Mouse (Mus musculus) forebrain, embryonic 10.5 days (tissue): ENCODE results near the gene Cd19. TPM values are rescaled to one million over a fixed set of nuclear protein-coding genes. Genes with fewer than 3 reads are reported as not detected.

ENCODE experiments used
- DNase-seq: peaks from one replicate; pipeline ENCODE4 v3.0.0-alpha.2; 2017; ENCODE audit warnings: low spot score; ENCODE audit errors: extremely low spot score
- H3K27ac ChIP-seq: fragments of 300-500 bp; sonication (generic); 2 replicates; pipeline ENCODE4 v1.5.1; 2016; ENCODE audit warnings: mild to moderate bottlenecking
- H3K27me3 ChIP-seq: fragments of 300-500 bp; sonication (generic); 2 replicates; pipeline ENCODE4 v1.6.1; 2016; ENCODE audit warnings: mild to moderate bottlenecking; ENCODE audit not compliant: poor library complexity, severe bottlenecking
- H3K36me3 ChIP-seq: fragments of 300-500 bp; sonication (generic); replicated peaks from 2 replicates; pipeline ENCODE4 v1.6.1; 2016; ENCODE audit warnings: mild to moderate bottlenecking, moderate library complexity
- H3K4me1 ChIP-seq: fragments of 300-500 bp; sonication (generic); 2 replicates; pipeline ENCODE4 v1.6.1; 2016
- H3K4me3 ChIP-seq: fragments of 300-500 bp; sonication (generic); 2 replicates; pipeline ENCODE4 v1.5.1; 2016; ENCODE audit warnings: mild to moderate bottlenecking, moderate library complexity
- H3K9me3 ChIP-seq: fragments of 300-500 bp; sonication (generic); 2 replicates; pipeline ENCODE4 v1.6.1; 2016; ENCODE audit warnings: mild to moderate bottlenecking, moderate library complexity
- WGBS: fragments of 180-500 bp; shearing (Covaris S2); methylation state at CpG from one replicate; pipeline ENCODE4 v1.1.7; 2016; 5-methylcytosine and 5-hydroxymethylcytosine counted together
- microRNA-seq: library from miRNA; unstranded; fragments of <30 nt; microRNA quantifications from one replicate; pipeline ENCODE4, GENCODE M21; 2017
- polyA plus RNA-seq: library from polyadenylated mRNA; unstranded; fragments of >200 nt; fragmentation: Nextera tagmentation; extraction: Ambion mirVana; gene quantifications from 2 replicates; pipeline ENCODE4 v1.2.1, GENCODE M21; 2016

Gene Cd19
- polyA plus RNA-seq, 1 experiment from 2014 or later = 0.07 TPM

- Histone ChIP-seq H3K9me3 (no peaks in the 10 kb centered on the region), H3K4me1 (no peaks in the 10 kb centered on the region), H3K27ac (no peak overlapping the region), H3K4me3 (no peak overlapping the region), H3K27me3 (no peaks in the 10 kb centered on the region), H3K36me3 (peaks cover 64% of the 10 kb centered on the region)
- 89% methylated on average over 8 of the region's 8 CpGs for WGBS
- no peak for DNase-seq
Measured at GRCm38 (mm10) chr7:126368367-126368766, 46.3 kb downstream of the Cd19 start.

DNA sequence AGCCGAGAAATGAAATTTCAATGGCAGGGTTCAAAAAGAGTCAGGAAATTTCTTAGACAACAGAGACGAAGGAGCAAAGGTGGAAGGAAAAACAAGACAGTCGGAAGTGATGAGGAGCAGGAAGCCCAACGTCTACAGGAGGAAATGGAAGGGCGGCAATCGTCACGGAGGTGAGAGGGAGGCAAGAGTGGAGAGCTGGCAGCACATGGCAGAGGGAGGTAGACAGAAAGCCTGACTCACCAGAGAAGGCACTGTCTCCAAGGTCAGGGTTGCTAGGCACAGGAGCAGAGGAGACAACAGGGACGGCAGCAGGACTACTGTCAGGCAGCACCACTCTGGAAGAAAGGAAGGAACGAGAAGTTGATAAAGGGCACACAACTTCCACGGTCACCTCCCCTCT is 47.1 kb downstream of the Cd19 start:
- Histone ChIP-seq H3K4me1 (no peaks in the 10 kb centered on the region), H3K27ac (no peak overlapping the region), H3K9me3 (no peaks in the 10 kb centered on the region), H3K36me3 (peaks cover 57% of the 10 kb centered on the region), H3K4me3 (no peak overlapping the region), H3K27me3 (no peaks in the 10 kb centered on the region)
- DNase-seq = no peak
- WGBS = 89% methylated on average over 10 of the region's 10 CpGs

GRCm38 (mm10) chr7:126363038-126363437 is 51.7 kb downstream of the Cd19 start:
- 86% methylated on average over 6 of the region's 6 CpGs for WGBS
- peaks cover 15% of the 10 kb centered on the region; the same call in 1 of the 2 replicates for H3K36me3 ChIP-seq

GRCm38 (mm10) chr7:126359049-126359448 is 55.6 kb downstream of the Cd19 start:
- Histone ChIP-seq H3K9me3 (no peaks in the 10 kb centered on the region), H3K27me3 (no peaks in the 10 kb centered on the region), H3K4me1 (peaks cover 28% of the 10 kb centered on the region), H3K4me3 (no peak overlapping the region), H3K36me3 (peaks cover 2% of the 10 kb centered on the region; the same call in 1 of the 2 replicates), H3K27ac (no peak overlapping the region)
- 83% methylated on average over 13 of the region's 13 CpGs for WGBS
- no peak for DNase-seq

More at GRCm38 (mm10) chr7:126363038-126363437, 51.7 kb downstream of the Cd19 start:
- H3K4me3 ChIP-seq = no peak overlapping the region
- no peak overlapping the region for H3K27ac ChIP-seq
- H3K9me3 ChIP-seq = no peaks in the 10 kb centered on the region
- no peaks in the 10 kb centered on the region for H3K4me1 ChIP-seq
- no peak for DNase-seq
- H3K27me3 ChIP-seq = no peaks in the 10 kb centered on the region

Small RNA genes within 50 kb of the gene (microRNA-seq; reads per million reads assigned to microRNA genes)
- not detected for gene Mir7058

Other genes starting within 250 kb of the Cd19 start
- gene Xpo6, start 214.4 kb downstream of the Cd19 start, polyA plus RNA-seq = 65.5 and 70.1 TPM in 2 replicates
- gene Sbk1, start 142.3 kb downstream of the Cd19 start, polyA plus RNA-seq = 79.1 and 83.0 TPM in 2 replicates
- 2.0 and 2.4 TPM in 2 replicates for gene Lat, start 45.3 kb downstream of the Cd19 start, polyA plus RNA-seq
- 64.7 and 68.6 TPM in 2 replicates for gene Spns1, start 37.4 kb downstream of the Cd19 start, polyA plus RNA-seq
- 2.6 and 2.8 TPM in 2 replicates for gene Nfatc2ip, start 18.2 kb downstream of the Cd19 start, polyA plus RNA-seq
- gene Rabep2, start 13.9 kb upstream of the Cd19 start, polyA plus RNA-seq = 24.8 and 25.5 TPM in 2 replicates
- 0.33 TPM in 2 replicates for gene Atp2a1, start 48.2 kb upstream of the Cd19 start, polyA plus RNA-seq
- 49.2 and 50.8 TPM in 2 replicates for gene Sh2b1, start 60.5 kb upstream of the Cd19 start, polyA plus RNA-seq
- gene Tufm, start 72.5 kb upstream of the Cd19 start, polyA plus RNA-seq = 180 and 183 TPM in 2 replicates
- 49.0 and 55.3 TPM in 2 replicates for gene Atxn2l, start 88.5 kb upstream of the Cd19 start, polyA plus RNA-seq
- 230 and 233 TPM in 2 replicates for gene Eif3c, start 151.5 kb upstream of the Cd19 start, polyA plus RNA-seq
- gene Apobr, start 170.1 kb upstream of the Cd19 start, polyA plus RNA-seq = 0.67 and 0.79 TPM in 2 replicates
- gene Cln3, start 170.9 kb upstream of the Cd19 start, polyA plus RNA-seq = 20.7 and 25.8 TPM in 2 replicates
- not detected in 2 replicates for gene Il27, start 180.1 kb upstream of the Cd19 start, polyA plus RNA-seq
- 1.3 and 2.0 TPM in 2 replicates for gene Nupr1, start 216.0 kb upstream of the Cd19 start, polyA plus RNA-seq
- 61.1 and 64.5 TPM in 2 replicates for gene Sgf29, start 234.4 kb upstream of the Cd19 start, polyA plus RNA-seq